ENCODE assay signal across 18 mouse cellular contexts in genomic region chr4:86739308-86739993, GRCm38 (mm10). TPM values are rescaled to one million over a fixed set of nuclear protein-coding genes. Genes with fewer than 3 reads are reported as not detected.
DNase-seq lines count a peak whose midpoint lies in the region; ATAC-seq and TF ChIP-seq lines count a peak whose summit lies in the region.
"Had no signal": no experiment of that assay in that cellular context is flagged by ENCODE, and none has a peak within 500 bp of the region (broad histone marks: within the 10 kb centered on the region; RNA-seq: fewer than 3 reads in every experiment).

No protein-coding gene starts in this region.

- no peak; a peak in 1 of 4 replicates for TF ChIP-seq POLR2A in MEL (IDR thresholded peaks at IDR 0.05; ENCODE audit: control insufficient read depth in 1 of 2, insufficient read depth in 1 of 2, low read depth in 1 of 2, low read length in 2 of 2, poor library complexity in 1 of 2)
- TF ChIP-seq POLR2A in thymus, adult 2 months (IDR thresholded peaks at IDR 0.05; ENCODE audit: control insufficient read depth, extremely low read depth, insufficient read depth, low read length, poor library complexity): no peak

- no peak overlapping the region for H3K27ac ChIP-seq in heart, embryonic 15.5 days
- H3K27ac ChIP-seq in heart, embryonic 11.5 days (ENCODE audit: low read depth, low read length): no peak overlapping the region
- H3K27ac ChIP-seq in MEL (ENCODE audit: control insufficient read depth, low read depth, low read length): peak overlapping the region; percentile 36; the same call in 1 of the 2 replicates
- H3K27ac ChIP-seq in intestine, embryonic 15.5 days: no peak overlapping the region
- H3K27ac ChIP-seq in liver, embryonic 16.5 days (ENCODE audit: low read length): peak overlapping the region; percentile 23; the same call in 1 of the 2 replicates
- H3K27ac ChIP-seq in thymus, adult 2 months (ENCODE audit: control insufficient read depth, insufficient read depth, low read length): no peak overlapping the region
- H3K27ac ChIP-seq: limb, embryonic 10.5 days; neural tube, embryonic 12.5 days had no signal

- H3K4me3 ChIP-seq in heart, embryonic 15.5 days: no peak overlapping the region
- no peak overlapping the region for H3K4me3 ChIP-seq in heart, embryonic 11.5 days (ENCODE audit: low read depth, low read length)
- H3K4me3 ChIP-seq in MEL (ENCODE audit: control insufficient read depth in 1 of 2, insufficient read depth in 1 of 2, low read depth in 2 of 2, low read length in 2 of 2): 0 out of 4 replicates have a peak overlapping the region, but pooled peaks of 1 of the 2 experiments have one; percentile 8
- H3K4me3 ChIP-seq in intestine, embryonic 15.5 days (replicated peaks): no peak overlapping the region
- no peak overlapping the region for H3K4me3 ChIP-seq in liver, embryonic 16.5 days (ENCODE audit: low read depth, low read length)
- H3K4me3 ChIP-seq in thymus, adult 2 months (ENCODE audit: control insufficient read depth, insufficient read depth, low read length): no peak overlapping the region
- H3K4me3 ChIP-seq: limb, embryonic 10.5 days; megakaryocyte, embryonic 14.5 days; neural tube, embryonic 12.5 days had no signal

- no peaks in the 10 kb centered on the region for H3K36me3 ChIP-seq in heart, embryonic 15.5 days
- no peaks in the 10 kb centered on the region for H3K36me3 ChIP-seq in heart, embryonic 11.5 days (ENCODE audit: control insufficient read depth, insufficient read depth, low read length)
- H3K36me3 ChIP-seq in MEL (ENCODE audit: control insufficient read depth in 1 of 2, insufficient read depth in 2 of 2, low read length in 2 of 2): peaks cover 0 to 10% of the 10 kb centered on the region in 2 experiments; a peak in 2 of 4 replicates
- H3K36me3 ChIP-seq in intestine, embryonic 15.5 days: no peaks in the 10 kb centered on the region
- no peaks in the 10 kb centered on the region for H3K36me3 ChIP-seq in liver, embryonic 16.5 days (ENCODE audit: control insufficient read depth, insufficient read depth)
- no peaks in the 10 kb centered on the region for H3K36me3 ChIP-seq in thymus, adult 2 months (ENCODE audit: control insufficient read depth, insufficient read depth, low read length)
- H3K36me3 ChIP-seq: limb, embryonic 10.5 days; neural tube, embryonic 12.5 days had no signal

- no peak for TF ChIP-seq RAD21 in MEL (IDR thresholded peaks at IDR 0.05; ENCODE audit: low read depth, low read length)

- H3K4me2 ChIP-seq in heart, embryonic 15.5 days: no peak overlapping the region
- no peak overlapping the region for H3K4me2 ChIP-seq in heart, embryonic 11.5 days
- H3K4me2 ChIP-seq in intestine, embryonic 15.5 days (replicated peaks): no peak overlapping the region
- H3K4me2 ChIP-seq in liver, embryonic 16.5 days (ENCODE audit: low read depth, low read length): no peak overlapping the region
- H3K4me2 ChIP-seq: lung, embryonic 14.5 days; neural tube, embryonic 12.5 days had no signal

- 30% methylated on average over 5 of the region's 5 CpGs for WGBS in heart, embryonic 15.5 days
- 21% methylated on average over 5 of the region's 5 CpGs for WGBS in heart, embryonic 11.5 days (ENCODE audit: insufficient replicate concordance)
- WGBS in intestine, embryonic 15.5 days: 68% methylated on average over 5 of the region's 5 CpGs
- 17% methylated on average over 5 of the region's 5 CpGs for WGBS in liver, embryonic 16.5 days (ENCODE audit: insufficient replicate concordance)
- WGBS in thymus, adult 2 months: 72% methylated on average over 5 of the region's 5 CpGs

- H3K4me1 ChIP-seq in heart, embryonic 15.5 days (replicated peaks): peaks cover 9% of the 10 kb centered on the region; the same call in 1 of the 2 replicates
- peaks cover 5% of the 10 kb centered on the region; the same call in 1 of the 2 replicates for H3K4me1 ChIP-seq in heart, embryonic 11.5 days (ENCODE audit: control insufficient read depth, insufficient read depth, low read length)
- peaks cover 10 to 13% of the 10 kb centered on the region in 2 experiments for H3K4me1 ChIP-seq in MEL (ENCODE audit: control insufficient read depth in 1 of 2, insufficient read depth in 2 of 2, low read length in 2 of 2)
- H3K4me1 ChIP-seq in intestine, embryonic 15.5 days (replicated peaks): no peaks in the 10 kb centered on the region
- peaks cover 10% of the 10 kb centered on the region for H3K4me1 ChIP-seq in liver, embryonic 16.5 days (ENCODE audit: control insufficient read depth, low read depth, low read length)
- H3K4me1 ChIP-seq in thymus, adult 2 months (replicated peaks; ENCODE audit: control insufficient read depth, insufficient read depth, low read length): no peaks in the 10 kb centered on the region
- H3K4me1 ChIP-seq: limb, embryonic 10.5 days; neural tube, embryonic 12.5 days had no signal

- peak; percentile 64; the same call in 1 of the 2 replicates for ATAC-seq in heart, embryonic 15.5 days (replicated peaks; ENCODE audit: insufficient number of reproducible peaks, insufficient read depth, low FRiP score, low read depth)
- ATAC-seq in heart, embryonic 11.5 days (replicated peaks; ENCODE audit: insufficient number of reproducible peaks, low FRiP score, low TSS enrichment): no peak
- ATAC-seq in intestine, embryonic 15.5 days: peak; percentile 28; the same call in 1 of the 2 replicates
- ATAC-seq in liver, embryonic 16.5 days (ENCODE audit: low read depth): peak; percentile 99
- ATAC-seq: forebrain, embryonic 14.5 days had no signal

- peak; percentile 78 to 80 for TF ChIP-seq EP300 in MEL (IDR thresholded peaks at IDR 0.05; ENCODE audit: low read depth in 1 of 2, low read length in 2 of 2)

- H3K9me3 ChIP-seq in heart, embryonic 15.5 days (replicated peaks): no peaks in the 10 kb centered on the region
- no peaks in the 10 kb centered on the region for H3K9me3 ChIP-seq in heart, embryonic 11.5 days (replicated peaks; ENCODE audit: control insufficient read depth, low read length)
- no peaks in the 10 kb centered on the region for H3K9me3 ChIP-seq in MEL (replicated peaks; ENCODE audit: insufficient read depth, low read length)
- no peaks in the 10 kb centered on the region for H3K9me3 ChIP-seq in intestine, embryonic 15.5 days
- no peaks in the 10 kb centered on the region for H3K9me3 ChIP-seq in liver, embryonic 16.5 days (replicated peaks; ENCODE audit: control insufficient read depth, low read length)
- H3K9me3 ChIP-seq: limb, embryonic 10.5 days; neural tube, embryonic 12.5 days had no signal

- no peaks in the 10 kb centered on the region for H3K79me2 ChIP-seq in MEL (ENCODE audit: control insufficient read depth, insufficient read depth, low read length, poor library complexity)

- DNase-seq in MEL (ENCODE audit: low read depth, low spot score): peak; percentile 89
- no peak for DNase-seq in cerebellum, postnatal 25 days
- DNase-seq in yolk sac, embryonic 10.5 days (ENCODE audit: low spot score): no peak
- DNase-seq in thymus, adult 2 months: no peak
- DNase-seq: adrenal gland, adult 2 months; cerebellum, adult 8-10 months; embryo, embryonic 11 days; kidney, postnatal 10 days; lung, embryonic 14.5 days; thymus, postnatal 36 days had no signal

- no peak for TF ChIP-seq CTCF in MEL (IDR thresholded peaks at IDR 0.05 in 2 of 3, conservative IDR thresholded peaks at IDR 0.05 in 1 of 3; ENCODE audit: control insufficient read depth in 1 of 3, insufficient read depth in 1 of 3, low read depth in 2 of 3, low read length in 3 of 3, poor library complexity in 1 of 3, severe bottlenecking in 1 of 3)
- no peak for TF ChIP-seq CTCF in thymus, adult 2 months (IDR thresholded peaks at IDR 0.05; ENCODE audit: borderline replicate concordance, control insufficient read depth, extremely low read depth, insufficient read depth, low read length, poor library complexity)

- no peak overlapping the region for H3K9ac ChIP-seq in heart, embryonic 15.5 days
- H3K9ac ChIP-seq in heart, embryonic 11.5 days (ENCODE audit: low read depth, low read length): no peak overlapping the region
- H3K9ac ChIP-seq in MEL (ENCODE audit: control insufficient read depth, low read depth, low read length, poor library complexity, severe bottlenecking): 0 out of 2 replicates have a peak overlapping the region, but pooled peaks have one; percentile 1
- H3K9ac ChIP-seq in intestine, embryonic 15.5 days: no peak overlapping the region
- no peak overlapping the region for H3K9ac ChIP-seq in liver, embryonic 16.5 days (ENCODE audit: low read depth, low read length)
- H3K9ac ChIP-seq: lung, embryonic 14.5 days; neural tube, embryonic 12.5 days had no signal

- H3K27me3 ChIP-seq in heart, embryonic 15.5 days: no peaks in the 10 kb centered on the region
- no peaks in the 10 kb centered on the region for H3K27me3 ChIP-seq in heart, embryonic 11.5 days (ENCODE audit: control insufficient read depth, insufficient read depth, low read length)
- no peaks in the 10 kb centered on the region for H3K27me3 ChIP-seq in MEL (ENCODE audit: control insufficient read depth in 1 of 2, insufficient read depth in 2 of 2, low read length in 2 of 2)
- H3K27me3 ChIP-seq in intestine, embryonic 15.5 days (replicated peaks): no peaks in the 10 kb centered on the region
- H3K27me3 ChIP-seq in liver, embryonic 16.5 days (ENCODE audit: control insufficient read depth, insufficient read depth, low read depth, low read length): no peaks in the 10 kb centered on the region
- H3K27me3 ChIP-seq in thymus, adult 2 months (ENCODE audit: control insufficient read depth, insufficient read depth, low read length): no peaks in the 10 kb centered on the region
- H3K27me3 ChIP-seq: megakaryocyte, embryonic 14.5 days; neural tube, embryonic 12.5 days had no signal

TF ChIP-seq in MEL, 35 proteins besides CTCF, POLR2A, EP300 and RAD21 (continues in another document):
- no peak for TF ChIP-seq NRF1 (IDR thresholded peaks at IDR 0.05; ENCODE audit: insufficient read depth, low read depth, low read length, poor library complexity, severe bottlenecking)
- TF ChIP-seq GABPA (IDR thresholded peaks at IDR 0.05; ENCODE audit: low read depth, low read length): no peak
- peak; percentile 73 for TF ChIP-seq TCF12 (IDR thresholded peaks at IDR 0.05; ENCODE audit: low read depth, low read length)
- no peak for TF ChIP-seq ZKSCAN1 (IDR thresholded peaks at IDR 0.05; ENCODE audit: low read depth, low read length)
- TF ChIP-seq ZC3H11A (IDR thresholded peaks at IDR 0.05; ENCODE audit: low read depth, low read length): no peak
- peak; percentile 45; the same call in 1 of the 2 replicates for TF ChIP-seq HCFC1 (IDR thresholded peaks at IDR 0.05; ENCODE audit: low read depth, low read length)

RNA-seq across cellular contexts. Expression of gene Dennd4c, which starts 8.9 kb away (rescaled TPM):
- polyA plus RNA-seq in heart, embryonic 15.5 days (2015; fragmentation: Nextera tagmentation; extraction: Ambion mirVana): 5.2 and 6.5 TPM in 2 replicates
- 5.5 and 8.3 TPM in 2 replicates for polyA plus RNA-seq in heart, embryonic 11.5 days (2014; fragmentation: Nextera tagmentation; extraction: Ambion mirVana)
- 11.3 and 11.8 TPM in 2 replicates for total RNA-seq in MEL (2012; rRNA removed)
- polyA plus RNA-seq in MEL (2012; ENCODE audit: insufficient read depth in 1 of 2, insufficient read length in 2 of 2, low read depth in 1 of 2, low replicate concordance in 2 of 2, missing spikeins in 1 of 2): 10 to 100 TPM; 15.5 to 24.6 TPM
- polyA plus RNA-seq in intestine, embryonic 15.5 days (2015; fragmentation: Nextera tagmentation; extraction: Ambion mirVana): 4.7 and 5.8 TPM in 2 replicates
- 1.9 and 2.1 TPM in 2 replicates for polyA plus RNA-seq in liver, embryonic 16.5 days (2015; fragmentation: Nextera tagmentation; extraction: Ambion mirVana)
- polyA plus RNA-seq in thymus, adult 2 months (2012; rRNA removed): 10.7 and 13.3 TPM in 2 replicates

Comparison
In these comparisons a context has a peak if more than half of its experiments do, and no peak if none do; other contexts are left out.
1. H3K27ac ChIP-seq: peak in MEL (single experiment) and liver, embryonic 16.5 days (single experiment); none in heart, embryonic 15.5 days (single experiment), heart, embryonic 11.5 days (single experiment), intestine, embryonic 15.5 days (single experiment) and thymus, adult 2 months (single experiment).